Comparison of ENCODE assay signal across 8 mouse cellular contexts in genomic region chr13:67637294-67638007, GRCm38 (mm10). TPM values are rescaled to one million over a fixed set of nuclear protein-coding genes. Genes with fewer than 3 reads are reported as not detected.
DNase-seq lines count a peak whose midpoint lies in the region; ATAC-seq and TF ChIP-seq lines count a peak whose summit lies in the region.

Gm49345 (minus strand) TSS chr13:67637769.
Zfp729a (minus strand) TSS chr13:67637791.

- peak within 1 kb of the TSS; percentile 80 for H3K4me3 ChIP-seq in forebrain, embryonic 10.5 days
- H3K4me3 ChIP-seq in heart, embryonic 15.5 days, result peak within 1 kb of the TSS; percentile 97
- peak within 1 kb of the TSS; percentile 82 to 99 for H3K4me3 ChIP-seq in liver, embryonic 14.5 days (ENCODE audit: insufficient read depth in 1 of 2, low read depth in 2 of 2, low read length in 2 of 2)
- peak within 1 kb of the TSS; percentile 83 for H3K4me3 ChIP-seq in neural tube, embryonic 11.5 days (ENCODE audit: low read depth, low read length)
- H3K4me3 ChIP-seq in stomach, postnatal 0 days (ENCODE audit: low read depth, low read length), result peak within 1 kb of the TSS; percentile 88

- H3K36me3 ChIP-seq in forebrain, embryonic 10.5 days (replicated peaks), result no peaks in the 10 kb centered on the region
- H3K36me3 ChIP-seq in heart, embryonic 15.5 days, result no peaks in the 10 kb centered on the region
- H3K36me3 ChIP-seq in liver, embryonic 14.5 days (replicated peaks; ENCODE audit: control insufficient read depth, insufficient read depth, low read depth), result no peaks in the 10 kb centered on the region
- no peaks in the 10 kb centered on the region for H3K36me3 ChIP-seq in neural tube, embryonic 11.5 days (ENCODE audit: control insufficient read depth, insufficient read depth, low read length)
- H3K36me3 ChIP-seq in stomach, postnatal 0 days (ENCODE audit: control insufficient read depth, insufficient read depth, low read length), result no peaks in the 10 kb centered on the region

- peak; percentile 69 to 80 for DNase-seq in CD8-positive naive resting alpha-beta T cell, adult 2 months (ENCODE audit: low read depth in 2 of 2, low spot score in 2 of 2)
- peak; percentile 80 for DNase-seq in c-Kit-positive CD71-negative TER-119-negative erythroid progenitor cells, embryonic 14.5 days (ENCODE audit: low read depth)
- peak; percentile 76 for DNase-seq in forebrain, embryonic 10.5 days (ENCODE audit: extremely low spot score, low spot score)
- peak; percentile 91 to 93 for DNase-seq in kidney, postnatal 25 days
- peak; percentile 70 to 76 (median 71) for DNase-seq in liver, embryonic 14.5 days (ENCODE audit: low read depth in 3 of 3, low spot score in 3 of 3)
- DNase-seq in neural tube, embryonic 11.5 days (ENCODE audit: low spot score), result peak; percentile 81
- peak; percentile 80 for DNase-seq in stomach, postnatal 0 days (ENCODE audit: low spot score)

- peak; percentile 70 for TF ChIP-seq CTCF in liver, embryonic 14.5 days (IDR thresholded peaks at IDR 0.05; ENCODE audit: low read depth)
- peak; percentile 79 for TF ChIP-seq CTCF in stomach, postnatal 0 days (IDR thresholded peaks at IDR 0.05; ENCODE audit: low read depth)

- under 1% methylated on average over 19 of the region's 19 CpGs for WGBS in forebrain, embryonic 10.5 days
- WGBS in heart, embryonic 15.5 days, result under 1% methylated on average over 19 of the region's 19 CpGs
- under 1% methylated on average over 19 of the region's 19 CpGs for WGBS in liver, embryonic 14.5 days (ENCODE audit: insufficient replicate concordance)
- under 1% methylated on average over 19 of the region's 19 CpGs for WGBS in neural tube, embryonic 11.5 days
- WGBS in stomach, postnatal 0 days, result under 1% methylated on average over 19 of the region's 19 CpGs

- peaks cover 6% of the 10 kb centered on the region; the same call in 1 of the 2 replicates for H3K4me1 ChIP-seq in forebrain, embryonic 10.5 days
- peaks cover 4% of the 10 kb centered on the region for H3K4me1 ChIP-seq in heart, embryonic 15.5 days (replicated peaks)
- peaks cover 0 to 2% of the 10 kb centered on the region in 2 experiments; a peak in 1 of 4 replicates for H3K4me1 ChIP-seq in liver, embryonic 14.5 days (replicated peaks; ENCODE audit: control insufficient read depth in 2 of 2, insufficient read depth in 2 of 2, low read length in 1 of 2)
- H3K4me1 ChIP-seq in neural tube, embryonic 11.5 days (ENCODE audit: control insufficient read depth, insufficient read depth, low read length), result no peaks in the 10 kb centered on the region
- no peaks in the 10 kb centered on the region for H3K4me1 ChIP-seq in stomach, postnatal 0 days (replicated peaks; ENCODE audit: control insufficient read depth, insufficient read depth)

- no peaks in the 10 kb centered on the region for H3K27me3 ChIP-seq in forebrain, embryonic 10.5 days (ENCODE audit: poor library complexity, severe bottlenecking)
- H3K27me3 ChIP-seq in heart, embryonic 15.5 days, result no peaks in the 10 kb centered on the region
- no peaks in the 10 kb centered on the region for H3K27me3 ChIP-seq in liver, embryonic 14.5 days (ENCODE audit: control insufficient read depth, insufficient read depth, low read length)
- H3K27me3 ChIP-seq in neural tube, embryonic 11.5 days (ENCODE audit: control insufficient read depth, insufficient read depth, low read length), result no peaks in the 10 kb centered on the region
- no peaks in the 10 kb centered on the region for H3K27me3 ChIP-seq in stomach, postnatal 0 days (ENCODE audit: control insufficient read depth, insufficient read depth, low read length)

- H3K27ac ChIP-seq in forebrain, embryonic 10.5 days, result peak within 1 kb of the TSS; percentile 87
- H3K27ac ChIP-seq in heart, embryonic 15.5 days, result peak within 1 kb of the TSS; percentile 75
- no peak within 1 kb of the TSS for H3K27ac ChIP-seq in liver, embryonic 14.5 days
- no peak within 1 kb of the TSS for H3K27ac ChIP-seq in neural tube, embryonic 11.5 days (ENCODE audit: low read depth, low read length)
- H3K27ac ChIP-seq in stomach, postnatal 0 days (replicated peaks), result peak within 1 kb of the TSS; percentile 85

- peak; percentile 96 for ATAC-seq in heart, embryonic 15.5 days (replicated peaks; ENCODE audit: insufficient number of reproducible peaks, insufficient read depth, low FRiP score, low read depth)
- ATAC-seq in liver, embryonic 14.5 days (ENCODE audit: insufficient read depth), result peak; percentile 97
- ATAC-seq in neural tube, embryonic 11.5 days (ENCODE audit: insufficient read depth, low FRiP score, low TSS enrichment), result peak; percentile 97
- ATAC-seq in stomach, postnatal 0 days (ENCODE audit: low FRiP score, low TSS enrichment), result peak; percentile 99

- no peaks in the 10 kb centered on the region for H3K9me3 ChIP-seq in forebrain, embryonic 10.5 days
- H3K9me3 ChIP-seq in heart, embryonic 15.5 days (replicated peaks), result no peaks in the 10 kb centered on the region
- no peaks in the 10 kb centered on the region for H3K9me3 ChIP-seq in liver, embryonic 14.5 days (ENCODE audit: control insufficient read depth, low read length)
- H3K9me3 ChIP-seq in neural tube, embryonic 11.5 days (ENCODE audit: control insufficient read depth, low read length), result no peaks in the 10 kb centered on the region
- H3K9me3 ChIP-seq in stomach, postnatal 0 days (ENCODE audit: control insufficient read depth, low read length), result no peaks in the 10 kb centered on the region

- no peak for TF ChIP-seq EP300 in liver, embryonic 14.5 days (IDR thresholded peaks at IDR 0.05; ENCODE audit: low read depth)
- no peak for TF ChIP-seq EP300 in stomach, postnatal 0 days (optimal IDR thresholded peaks at IDR 0.05)

- peak within 1 kb of the TSS; percentile 83 for H3K9ac ChIP-seq in heart, embryonic 15.5 days
- H3K9ac ChIP-seq in liver, embryonic 14.5 days (replicated peaks), result peak within 1 kb of the TSS; percentile 68
- peak within 1 kb of the TSS; percentile 69 for H3K9ac ChIP-seq in neural tube, embryonic 11.5 days (ENCODE audit: low read length)
- H3K9ac ChIP-seq in stomach, postnatal 0 days (ENCODE audit: low read length), result peak within 1 kb of the TSS; percentile 87

- peak within 1 kb of the TSS; percentile 69 for H3K4me2 ChIP-seq in heart, embryonic 15.5 days
- peak within 1 kb of the TSS; percentile 66 for H3K4me2 ChIP-seq in liver, embryonic 14.5 days (ENCODE audit: low read depth)
- peak within 1 kb of the TSS; percentile 41 for H3K4me2 ChIP-seq in neural tube, embryonic 11.5 days (ENCODE audit: low read depth)
- peak within 1 kb of the TSS; percentile 50 for H3K4me2 ChIP-seq in stomach, postnatal 0 days (replicated peaks; ENCODE audit: low read depth)

RNA-seq across cellular contexts. Expression of gene Gm49345, which starts in this region (rescaled TPM):
- not detected in 2 replicates for polyA plus RNA-seq in forebrain, embryonic 10.5 days (2016; fragmentation: Nextera tagmentation; extraction: Ambion mirVana)
- polyA plus RNA-seq in heart, embryonic 15.5 days (2015; fragmentation: Nextera tagmentation; extraction: Ambion mirVana), result 0.24 and 0.57 TPM in 2 replicates
- not detected in 2 replicates for polyA plus RNA-seq in liver, embryonic 14.5 days (2012; rRNA removed)
- not detected in 2 replicates for polyA plus RNA-seq in liver, embryonic 14.5 days (2014; fragmentation: Nextera tagmentation; extraction: Ambion mirVana)
- not detected in 2 replicates for polyA plus RNA-seq in neural tube, embryonic 11.5 days (2014; fragmentation: Nextera tagmentation; extraction: Ambion mirVana)
- 0.08 TPM in 1 of 2 replicates, not detected in the other for polyA plus RNA-seq in stomach, postnatal 0 days (2015; fragmentation: Nextera tagmentation; extraction: Ambion mirVana)

RNA-seq across cellular contexts. Expression of gene Zfp729a, which starts in this region (rescaled TPM):
- polyA plus RNA-seq in forebrain, embryonic 10.5 days (2016; fragmentation: Nextera tagmentation; extraction: Ambion mirVana), result 2.8 and 3.0 TPM in 2 replicates
- 1.4 TPM in 2 replicates for polyA plus RNA-seq in heart, embryonic 15.5 days (2015; fragmentation: Nextera tagmentation; extraction: Ambion mirVana)
- polyA plus RNA-seq in liver, embryonic 14.5 days (2012; rRNA removed), result 0.49 and 0.77 TPM in 2 replicates
- polyA plus RNA-seq in liver, embryonic 14.5 days (2014; fragmentation: Nextera tagmentation; extraction: Ambion mirVana), result 0.80 and 1.5 TPM in 2 replicates
- polyA plus RNA-seq in neural tube, embryonic 11.5 days (2014; fragmentation: Nextera tagmentation; extraction: Ambion mirVana), result 3.2 and 4.0 TPM in 2 replicates
- 1.2 and 1.6 TPM in 2 replicates for polyA plus RNA-seq in stomach, postnatal 0 days (2015; fragmentation: Nextera tagmentation; extraction: Ambion mirVana)

Comparison
In these comparisons a context has a peak if more than half of its experiments do, and no peak if none do; other contexts are left out.
1. H3K27ac ChIP-seq: peak in forebrain, embryonic 10.5 days (single experiment), heart, embryonic 15.5 days (single experiment) and stomach, postnatal 0 days (single experiment); none in liver, embryonic 14.5 days (single experiment) and neural tube, embryonic 11.5 days (single experiment).
2. Peak in every context shown above with its lines, with median percentiles within 50 percentile points of each other: DNase-seq, H3K4me3 ChIP-seq, ATAC-seq, H3K4me2 ChIP-seq and H3K9ac ChIP-seq.